Mouse (Mus musculus): ENCODE measurements around the gene Il25. TPM values are rescaled to one million over a fixed set of nuclear protein-coding genes. Genes with fewer than 3 reads are reported as not detected.

The Il25 gene
- total RNA-seq, 2 experiments from 2014 or later: not detected

Small RNA genes lying within 50 kb of the gene (microRNA-seq; reads per million reads assigned to microRNA genes)
- gene Mir208a (ENCODE audit: borderline replicate concordance in 2 of 2) (6.6 to 27.0 reads per million in 2 experiments), gene Mir208b (ENCODE audit: borderline replicate concordance in 2 of 2) (334 to 1,429 reads per million in 2 experiments)

Other genes starting within 250 kb of the Il25 start
- 10 to 100 TPM in 1 of 2 experiments, 1 to 10 TPM in 1; 8.4 to 10.0 TPM for gene 1700123O20Rik, start 246.5 kb upstream of the Il25 start, total RNA-seq (2021)
- 10 to 100 TPM; 61.2 to 78.1 TPM for gene Acin1, start 245.8 kb upstream of the Il25 start, total RNA-seq (2021)
- not detected for gene Gm29776, start 233.9 kb upstream of the Il25 start, total RNA-seq (2021)
- gene Cebpe, start 220.5 kb upstream of the Il25 start, total RNA-seq (2021): not detected
- 10 to 100 TPM; 12.3 to 13.0 TPM for gene Slc7a8, start 150.7 kb upstream of the Il25 start, total RNA-seq (2021)
- gene Rnf212b, start 118.6 kb upstream of the Il25 start, total RNA-seq (2021): 1 to 10 TPM; 1.3 to 2.0 TPM
- gene Homez, start 61.7 kb upstream of the Il25 start, total RNA-seq (2021): 1 to 10 TPM; 3.3 to 4.5 TPM
- 1 to 10 TPM; 3.0 to 3.5 TPM for gene Ppp1r3e, start 55.1 kb upstream of the Il25 start, total RNA-seq (2021)
- gene Bcl2l2, start 49.3 kb upstream of the Il25 start, total RNA-seq (2021): 10 to 100 TPM; 21.6 to 24.4 TPM
- 1 to 10 TPM; 1.3 to 2.3 TPM for gene Gm20521, start 49.3 kb upstream of the Il25 start, total RNA-seq (2021)
- 10 to 100 TPM; 47.1 to 52.7 TPM for gene Pabpn1, start 40.2 kb upstream of the Il25 start, total RNA-seq (2021)
- gene Slc22a17, start 19.6 kb upstream of the Il25 start, total RNA-seq (2021): 1 to 10 TPM; 2.4 to 2.5 TPM
- 1 to 10 TPM; 2.6 to 3.7 TPM for gene Efs, start 6.6 kb upstream of the Il25 start, total RNA-seq (2021)
- gene Cmtm5, start 3.6 kb downstream of the Il25 start, total RNA-seq (2021): under 1 TPM; 0.51 to 0.70 TPM
- 100 to 1,000 TPM in 1 of 2 experiments, 10 to 100 TPM in 1; 42.1 to 200 TPM for gene Myh6, start 34.2 kb downstream of the Il25 start, total RNA-seq (2021)
- not detected for gene Gm17428, start 44.2 kb downstream of the Il25 start, total RNA-seq (2021)
- 1,000 to 10,000 TPM in 1 of 2 experiments, 100 to 1,000 TPM in 1; 192 to 1,011 TPM for gene Myh7, start 61.9 kb downstream of the Il25 start, total RNA-seq (2021)
- 10 to 100 TPM; 15.7 to 17.0 TPM for gene Ngdn, start 82.8 kb downstream of the Il25 start, total RNA-seq (2021)
- gene Zfhx2, start 159.6 kb downstream of the Il25 start, total RNA-seq (2021): 1 to 10 TPM; 3.5 to 3.7 TPM
- gene Thtpa, start 162.1 kb downstream of the Il25 start, total RNA-seq (2021): 10 to 100 TPM; 10.5 to 11.1 TPM
- gene Ap1g2, start 173.9 kb downstream of the Il25 start, total RNA-seq (2021): 1 to 10 TPM; 4.8 to 5.7 TPM
- under 1 TPM; 0.28 to 0.35 TPM for gene Jph4, start 184.2 kb downstream of the Il25 start, total RNA-seq (2021)

Measured in gastrocnemius, postnatal 25 days (tissue).